24 mouse cellular contexts compared by ENCODE assay signal in the genomic region with DNA sequence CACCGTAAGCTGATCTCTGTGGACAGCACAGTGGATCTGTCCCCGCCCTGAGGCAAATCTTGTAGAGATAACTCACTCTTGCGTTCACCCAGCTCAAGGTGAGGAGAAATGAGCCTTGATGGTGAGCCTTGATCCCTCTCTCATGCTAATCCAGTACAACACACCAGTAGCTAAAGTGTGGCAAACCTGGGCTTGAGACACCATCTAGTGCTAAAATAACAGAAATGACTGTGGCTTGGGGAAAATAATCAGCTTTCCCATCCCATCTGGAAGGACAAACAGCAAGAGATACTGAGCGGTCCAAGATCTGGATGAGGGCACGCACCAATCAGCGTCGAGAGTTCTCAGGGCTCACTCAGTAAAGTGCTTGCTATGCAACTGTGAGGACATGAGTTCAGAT. TPM values are rescaled to one million over a fixed set of nuclear protein-coding genes. Genes with fewer than 3 reads are reported as not detected.
"Had no signal": no experiment of that assay in that cellular context is flagged by ENCODE, and none has a peak within 500 bp of the region (broad histone marks: within the 10 kb centered on the region; RNA-seq: fewer than 3 reads in every experiment).

No protein-coding gene starts in this region.

- H3K4me1 ChIP-seq: limb, embryonic 12.5 days; limb, embryonic 15.5 days; midbrain, embryonic 12.5 days; neural tube, embryonic 13.5 days; stomach, embryonic 15.5 days had no signal

- H3K9ac ChIP-seq: limb, embryonic 12.5 days; limb, embryonic 15.5 days; liver, embryonic 14.5 days; liver, postnatal 0 days; lung, embryonic 14.5 days; midbrain, embryonic 12.5 days; neural tube, embryonic 13.5 days; stomach, embryonic 15.5 days had no signal

- H3K4me3 ChIP-seq: limb, embryonic 12.5 days; limb, embryonic 15.5 days; midbrain, embryonic 12.5 days; myocyte; neural tube, embryonic 13.5 days; stomach, embryonic 15.5 days had no signal

- H3K27me3 ChIP-seq: limb, embryonic 12.5 days; limb, embryonic 15.5 days; midbrain, embryonic 12.5 days; neural tube, embryonic 13.5 days; stomach, embryonic 15.5 days had no signal

- DNase-seq: kidney, adult 18-20 months; kidney, adult 9 months; kidney, postnatal 10 days; kidney, postnatal 36 days; left cerebral cortex, postnatal 4 days; liver, postnatal 0 days; lung, embryonic 14.5 days; retina, postnatal 1 day; right cerebral cortex, postnatal 25 days; spleen, adult 18-20 months; thymus, postnatal 25 days had no signal

- H3K27ac ChIP-seq: limb, embryonic 12.5 days; limb, embryonic 15.5 days; liver, embryonic 14.5 days; macrophage; midbrain, embryonic 12.5 days; neural tube, embryonic 13.5 days; stomach, embryonic 15.5 days had no signal

- H3K9me3 ChIP-seq: limb, embryonic 12.5 days; limb, embryonic 15.5 days; midbrain, embryonic 12.5 days; neural tube, embryonic 13.5 days; stomach, embryonic 15.5 days had no signal

- ATAC-seq: liver, postnatal 0 days; lung, postnatal 0 days had no signal

- H3K36me3 ChIP-seq: limb, embryonic 12.5 days; limb, embryonic 15.5 days; midbrain, embryonic 12.5 days; neural tube, embryonic 13.5 days; stomach, embryonic 15.5 days had no signal

- H3K4me2 ChIP-seq: limb, embryonic 12.5 days; limb, embryonic 15.5 days; liver, embryonic 11.5 days; lung, embryonic 14.5 days; midbrain, embryonic 12.5 days; neural tube, embryonic 13.5 days; stomach, embryonic 15.5 days had no signal

RNA-seq across cellular contexts. Expression of gene Cbln4, which starts 50.9 kb away (rescaled TPM):
- total RNA-seq: megakaryocyte, adult 5-6 weeks; monocyte, adult 5-6 weeks; neutrophil, adult 5-6 weeks had no signal
- polyA plus RNA-seq: liver, postnatal 0 days; lung, embryonic 14.5 days; lung, postnatal 0 days; macrophage; myocyte had no signal
